Mouse (Mus musculus): ENCODE data around the gene Rars2. TPM values are rescaled to one million over a fixed set of nuclear protein-coding genes. Genes with fewer than 3 reads are reported as not detected.
"Not testable (repeated sequence)": the region's sequence is repeated elsewhere in the genome, so short reads cannot be mapped to it uniquely, and the experiment has no call there.

Rars2 gene
- polyA plus RNA-seq (2014; fragmentation: Nextera tagmentation; extraction: Ambion mirVana): 70.9 and 85.1 TPM in 2 replicates

DNA sequence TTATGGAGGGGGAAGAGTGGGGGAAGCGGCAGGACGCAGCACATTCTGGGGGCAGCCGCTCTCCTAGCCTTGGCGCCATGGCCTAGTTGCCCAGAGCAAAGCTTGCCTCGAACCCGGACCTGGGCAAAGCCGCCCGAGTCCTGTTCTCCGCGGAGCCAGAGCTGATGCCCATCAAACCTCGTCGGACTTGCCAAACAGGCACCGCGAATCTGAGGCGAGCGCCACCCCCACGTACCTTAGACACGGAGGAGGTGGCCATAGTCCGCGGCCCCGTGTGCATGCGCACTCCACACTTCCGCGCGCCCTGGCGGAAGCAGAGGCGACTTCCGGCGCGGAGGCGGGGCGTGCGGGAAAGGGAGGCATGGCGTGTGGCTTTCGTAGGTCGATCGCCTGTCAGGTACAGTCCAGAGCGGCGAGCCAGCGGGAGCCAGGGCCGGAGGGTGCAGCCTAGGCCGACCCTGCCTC is at the start of gene Rars2, which contains the start of gene Orc3:
Gene Rars2, plus strand, starts transcription at position 328 of the 465 bp plus-strand sequence.
Gene Orc3, minus strand, starts transcription at position 315 of the 465 bp plus-strand sequence.
- Histone ChIP-seq H3K4me2 (peak within 1 kb of the TSS; percentile 84), H3K27me3 (replicated peaks; ENCODE audit: control insufficient read depth, insufficient read depth, low read length) (no peaks in the 10 kb centered on the region), H3K4me1 (replicated peaks; ENCODE audit: control insufficient read depth, insufficient read depth, low read length) (peaks cover 11% of the 10 kb centered on the region; the same call in 1 of the 2 replicates), H3K4me3 (ENCODE audit: low read depth, low read length) (peak within 1 kb of the TSS; percentile 85), H3K27ac (ENCODE audit: low read depth, low read length) (peak within 1 kb of the TSS; percentile 70), H3K9me3 (ENCODE audit: control insufficient read depth, low read length) (no peaks in the 10 kb centered on the region), H3K9ac (ENCODE audit: low read depth, low read length) (peak within 1 kb of the TSS; percentile 94), H3K36me3 (ENCODE audit: control insufficient read depth, insufficient read depth, low read length) (no peaks in the 10 kb centered on the region; the same call in 1 of the 2 replicates)
- ATAC-seq (replicated peaks; ENCODE audit: low FRiP score) (peak; percentile 98), DNase-seq (ENCODE audit: low spot score) (peak; percentile 93)
- whole genome bisulfite sequencing: under 1% methylated on average over 42 of the region's 42 CpGs

- H3K9me3 ChIP-seq (ENCODE audit: control insufficient read depth, low read length): no peaks in the 10 kb centered on the region
- H3K4me2 ChIP-seq: no peak overlapping the region
- ATAC-seq (replicated peaks; ENCODE audit: low FRiP score): no peak
- no peak for DNase-seq (ENCODE audit: low spot score)
- no peaks in the 10 kb centered on the region for H3K27me3 ChIP-seq (replicated peaks; ENCODE audit: control insufficient read depth, insufficient read depth, low read length)
- no peak overlapping the region for H3K27ac ChIP-seq (ENCODE audit: low read depth, low read length)
- WGBS: 91% methylated on average over 6 of the region's 6 CpGs
- H3K36me3 ChIP-seq (ENCODE audit: control insufficient read depth, insufficient read depth, low read length): peaks cover 30% of the 10 kb centered on the region; the same call in 1 of the 2 replicates
- H3K4me1 ChIP-seq (replicated peaks; ENCODE audit: control insufficient read depth, insufficient read depth, low read length): no peaks in the 10 kb centered on the region
- no peak overlapping the region for H3K9ac ChIP-seq (ENCODE audit: low read depth, low read length)
- H3K4me3 ChIP-seq (ENCODE audit: low read depth, low read length): no peak overlapping the region
These were observed 48.5 kb upstream of the Rars2 start for GRCm38 (mm10) chr4:34566226-34566625.

GRCm38 (mm10) chr4:34572876-34573275 is 41.9 kb upstream of the Rars2 start:
- WGBS: 94% methylated on average over 2 of the region's 2 CpGs

GRCm38 (mm10) chr4:34577028-34577427 is 37.7 kb upstream of the Rars2 start:
- Histone ChIP-seq H3K27me3 (replicated peaks; ENCODE audit: control insufficient read depth, insufficient read depth, low read length) (no peaks in the 10 kb centered on the region), H3K27ac (ENCODE audit: low read depth, low read length) (no peak overlapping the region), H3K9ac (ENCODE audit: low read depth, low read length) (no peak overlapping the region), H3K4me1 (replicated peaks; ENCODE audit: control insufficient read depth, insufficient read depth, low read length) (no peaks in the 10 kb centered on the region), H3K9me3 (ENCODE audit: control insufficient read depth, low read length) (no peaks in the 10 kb centered on the region), H3K4me2 (no peak overlapping the region), H3K36me3 (ENCODE audit: control insufficient read depth, insufficient read depth, low read length) (peaks cover 44% of the 10 kb centered on the region), H3K4me3 (ENCODE audit: low read depth, low read length) (no peak overlapping the region)
- ATAC-seq (replicated peaks; ENCODE audit: low FRiP score): no peak
- DNase-seq (ENCODE audit: low spot score): no peak
- WGBS: 94% methylated on average over 2 of the region's 2 CpGs

More at GRCm38 (mm10) chr4:34572876-34573275, 41.9 kb upstream of the Rars2 start:
- no peak overlapping the region for H3K9ac ChIP-seq (ENCODE audit: low read depth, low read length)
- H3K4me1 ChIP-seq (replicated peaks; ENCODE audit: control insufficient read depth, insufficient read depth, low read length): no peaks in the 10 kb centered on the region
- DNase-seq (ENCODE audit: low spot score) (no peak), ATAC-seq (replicated peaks; ENCODE audit: low FRiP score) (no peak)
- H3K9me3 ChIP-seq (ENCODE audit: control insufficient read depth, low read length): no peaks in the 10 kb centered on the region
- H3K27me3 ChIP-seq (replicated peaks; ENCODE audit: control insufficient read depth, insufficient read depth, low read length): no peaks in the 10 kb centered on the region
- H3K4me3 ChIP-seq (ENCODE audit: low read depth, low read length): no peak overlapping the region
- H3K27ac ChIP-seq (ENCODE audit: low read depth, low read length): no peak overlapping the region
- peaks cover 49% of the 10 kb centered on the region for H3K36me3 ChIP-seq (ENCODE audit: control insufficient read depth, insufficient read depth, low read length)
- no peak overlapping the region for H3K4me2 ChIP-seq

- no peaks in the 10 kb centered on the region for H3K4me1 ChIP-seq (replicated peaks; ENCODE audit: control insufficient read depth, insufficient read depth, low read length)
- no peak overlapping the region for H3K4me2 ChIP-seq
- no peak overlapping the region for H3K27ac ChIP-seq (ENCODE audit: low read depth, low read length)
- DNase-seq (ENCODE audit: low spot score) (no peak), ATAC-seq (replicated peaks; ENCODE audit: low FRiP score) (no peak)
- no peaks in the 10 kb centered on the region for H3K27me3 ChIP-seq (replicated peaks; ENCODE audit: control insufficient read depth, insufficient read depth, low read length)
- no peak overlapping the region for H3K9ac ChIP-seq (ENCODE audit: low read depth, low read length)
- WGBS: 79% methylated on average over 1 of the region's 1 CpGs
- peaks cover 38% of the 10 kb centered on the region for H3K36me3 ChIP-seq (ENCODE audit: control insufficient read depth, insufficient read depth, low read length)
- H3K4me3 ChIP-seq (ENCODE audit: low read depth, low read length): no peak overlapping the region
- no peaks in the 10 kb centered on the region for H3K9me3 ChIP-seq (ENCODE audit: control insufficient read depth, low read length)
These were observed 35.5 kb upstream of the Rars2 start for GRCm38 (mm10) chr4:34579215-34579614.

DNA sequence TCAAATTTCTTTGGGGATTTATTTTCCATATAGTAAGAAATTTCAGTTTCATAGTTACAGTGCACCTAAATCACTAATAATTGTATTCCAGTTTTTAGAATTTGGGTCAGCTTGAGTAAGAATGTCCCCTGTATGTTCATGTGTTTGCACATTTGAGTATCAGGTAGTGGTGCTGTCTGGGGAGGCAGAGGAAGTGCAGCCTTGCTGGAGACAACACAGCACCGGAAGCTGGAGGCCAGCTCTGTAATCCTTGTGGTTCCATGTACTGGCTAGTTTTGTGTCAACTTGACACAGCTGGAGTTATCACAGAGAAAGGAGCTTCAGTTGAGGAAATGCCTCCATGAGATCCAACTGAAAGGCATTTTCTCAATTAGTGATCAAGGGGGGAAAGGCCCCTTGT is 33.3 kb upstream of the Rars2 start:
- not testable (repeated sequence) for H3K4me2 ChIP-seq; H3K27ac ChIP-seq (ENCODE audit: low read depth, low read length); H3K4me1 ChIP-seq (replicated peaks; ENCODE audit: control insufficient read depth, insufficient read depth, low read length); H3K9ac ChIP-seq (ENCODE audit: low read depth, low read length); H3K4me3 ChIP-seq (ENCODE audit: low read depth, low read length); H3K27me3 ChIP-seq (replicated peaks; ENCODE audit: control insufficient read depth, insufficient read depth, low read length); ATAC-seq (replicated peaks; ENCODE audit: low FRiP score); H3K9me3 ChIP-seq (ENCODE audit: control insufficient read depth, low read length); DNase-seq (ENCODE audit: low spot score)
- peaks cover 27% of the 10 kb centered on the region for H3K36me3 ChIP-seq (ENCODE audit: control insufficient read depth, insufficient read depth, low read length)
- WGBS: 57% methylated on average over 1 of the region's 1 CpGs

DNA sequence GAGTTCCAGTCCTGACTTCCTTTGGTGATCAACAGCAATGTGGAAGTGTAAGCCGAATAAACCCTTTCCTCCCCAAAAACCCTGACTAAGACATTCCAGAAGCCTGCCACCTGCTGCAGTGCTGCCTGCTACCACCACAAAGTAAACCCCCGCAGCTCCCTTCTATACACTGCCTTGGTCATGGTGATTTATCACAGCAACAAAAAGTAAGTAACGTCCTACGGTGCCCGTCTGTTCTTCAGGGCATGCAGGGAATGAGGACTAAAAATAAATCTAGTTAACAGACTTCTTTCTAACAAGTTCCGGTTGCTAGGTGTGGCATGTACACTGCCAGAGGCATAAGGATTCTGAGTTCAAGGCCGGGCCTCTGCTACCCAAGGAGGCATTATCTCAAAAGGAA is 32.8 kb upstream of the Rars2 start:
- H3K9ac ChIP-seq (ENCODE audit: low read depth, low read length): no peak overlapping the region
- peaks cover 23% of the 10 kb centered on the region for H3K36me3 ChIP-seq (ENCODE audit: control insufficient read depth, insufficient read depth, low read length)
- H3K4me3 ChIP-seq (ENCODE audit: low read depth, low read length): no peak overlapping the region
- no peaks in the 10 kb centered on the region for H3K9me3 ChIP-seq (ENCODE audit: control insufficient read depth, low read length)
- no peaks in the 10 kb centered on the region for H3K27me3 ChIP-seq (replicated peaks; ENCODE audit: control insufficient read depth, insufficient read depth, low read length)
- WGBS: 76% methylated on average over 7 of the region's 7 CpGs
- H3K4me2 ChIP-seq: no peak overlapping the region
- no peaks in the 10 kb centered on the region for H3K4me1 ChIP-seq (replicated peaks; ENCODE audit: control insufficient read depth, insufficient read depth, low read length)
- no peak for DNase-seq (ENCODE audit: low spot score)
- H3K27ac ChIP-seq (ENCODE audit: low read depth, low read length): no peak overlapping the region
- no peak for ATAC-seq (replicated peaks; ENCODE audit: low FRiP score)

DNA sequence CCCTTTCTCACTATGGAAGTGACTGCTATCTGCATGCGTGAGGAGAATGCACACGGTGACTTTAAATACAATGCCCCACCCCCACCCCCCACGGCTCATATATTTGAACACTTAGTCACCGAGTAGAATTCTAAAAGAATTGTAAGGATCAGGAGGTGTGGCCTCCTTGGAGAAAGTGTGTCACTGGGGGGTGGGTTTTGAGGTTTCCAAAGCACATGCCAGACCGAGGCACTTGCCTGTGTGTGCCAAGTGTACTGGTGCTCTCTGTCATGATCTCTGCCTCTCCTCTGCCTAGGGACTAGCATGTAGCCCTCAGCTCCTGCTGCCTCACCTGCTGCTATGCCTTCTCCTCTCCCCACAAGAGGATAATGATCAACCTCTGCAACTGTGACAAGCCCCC is 32.3 kb upstream of the Rars2 start:
- peak; percentile 32; the same call in 1 of the 2 replicates for ATAC-seq (replicated peaks; ENCODE audit: low FRiP score)
- no peak overlapping the region for H3K4me3 ChIP-seq (ENCODE audit: low read depth, low read length)
- no peak overlapping the region for H3K4me2 ChIP-seq
- H3K36me3 ChIP-seq (ENCODE audit: control insufficient read depth, insufficient read depth, low read length): peaks cover 26% of the 10 kb centered on the region
- H3K9ac ChIP-seq (ENCODE audit: low read depth, low read length): no peak overlapping the region
- H3K27ac ChIP-seq (ENCODE audit: low read depth, low read length): no peak overlapping the region
- no peaks in the 10 kb centered on the region for H3K9me3 ChIP-seq (ENCODE audit: control insufficient read depth, low read length)
- H3K27me3 ChIP-seq (replicated peaks; ENCODE audit: control insufficient read depth, insufficient read depth, low read length): no peaks in the 10 kb centered on the region
- DNase-seq (ENCODE audit: low spot score): no peak
- no peaks in the 10 kb centered on the region for H3K4me1 ChIP-seq (replicated peaks; ENCODE audit: control insufficient read depth, insufficient read depth, low read length)
- 66% methylated on average over 5 of the region's 5 CpGs for WGBS

GRCm38 (mm10) chr4:34583427-34583826 is 31.3 kb upstream of the Rars2 start:
- no peak overlapping the region for H3K4me2 ChIP-seq
- peaks cover 24% of the 10 kb centered on the region for H3K36me3 ChIP-seq (ENCODE audit: control insufficient read depth, insufficient read depth, low read length)
- no peaks in the 10 kb centered on the region for H3K9me3 ChIP-seq (ENCODE audit: control insufficient read depth, low read length)
- H3K9ac ChIP-seq (ENCODE audit: low read depth, low read length): no peak overlapping the region
- ATAC-seq (replicated peaks; ENCODE audit: low FRiP score) (no peak), DNase-seq (ENCODE audit: low spot score) (no peak)
- no peaks in the 10 kb centered on the region for H3K27me3 ChIP-seq (replicated peaks; ENCODE audit: control insufficient read depth, insufficient read depth, low read length)
- no peak overlapping the region for H3K27ac ChIP-seq (ENCODE audit: low read depth, low read length)
- WGBS: 92% methylated on average over 3 of the region's 3 CpGs
- no peak overlapping the region for H3K4me3 ChIP-seq (ENCODE audit: low read depth, low read length)
- no peaks in the 10 kb centered on the region for H3K4me1 ChIP-seq (replicated peaks; ENCODE audit: control insufficient read depth, insufficient read depth, low read length)

All from liver, embryonic 11.5 days (tissue).